Mouse (Mus musculus) heart, embryonic 15.5 days (tissue): ENCODE measurements around the gene Myh2. TPM values are rescaled to one million over a fixed set of nuclear protein-coding genes. Genes with fewer than 3 reads are reported as not detected.

ENCODE experiments used
- polyA plus RNA-seq: library from polyadenylated mRNA; unstranded; fragments of >200 nt; fragmentation: Nextera tagmentation; extraction: Ambion mirVana; gene quantifications from 2 replicates; pipeline ENCODE4 v1.2.1, GENCODE M21; 2015

The Myh2 gene
- polyA plus RNA-seq, 1 experiment from 2014 or later: 0.03 TPM

Other genes starting within 250 kb of the Myh2 start
- 0.15 TPM in 1 of 2 replicates, not detected in the other for gene Tmem238l, start 214.4 kb upstream of the Myh2 start, polyA plus RNA-seq
- 1.2 and 1.6 TPM in 2 replicates for gene Tmem220, start 145.9 kb upstream of the Myh2 start, polyA plus RNA-seq
- gene Adprm, start 118.4 kb upstream of the Myh2 start, polyA plus RNA-seq: 16.4 and 18.9 TPM in 2 replicates
- gene Sco1, start 118.4 kb upstream of the Myh2 start, polyA plus RNA-seq: 17.5 and 19.2 TPM in 2 replicates
- gene Myh3, start 92.7 kb upstream of the Myh2 start, polyA plus RNA-seq: 0.74 and 1.5 TPM in 2 replicates
- 0.09 and 0.15 TPM in 2 replicates for gene Myh1, start 29.0 kb downstream of the Myh2 start, polyA plus RNA-seq
- gene Myh4, start 67.0 kb downstream of the Myh2 start, polyA plus RNA-seq: not detected in 2 replicates
- gene Myh8, start 106.1 kb downstream of the Myh2 start, polyA plus RNA-seq: 1.9 and 2.6 TPM in 2 replicates
- 0.25 and 0.81 TPM in 2 replicates for gene Myh13, start 150.6 kb downstream of the Myh2 start, polyA plus RNA-seq